Mouse (Mus musculus) CH12.LX (cell line): Measurements from ENCODE around the gene Troap. TPM values are rescaled to one million over a fixed set of nuclear protein-coding genes. Genes with fewer than 3 reads are reported as not detected.
"Not testable (repeated sequence)": the region's sequence is repeated elsewhere in the genome, so short reads cannot be mapped to it uniquely, and the experiment has no call there.

Experiments used
- DNase-seq: peaks from one replicate; pipeline ENCODE4 v3.0.0-alpha.2; 2013; ENCODE audit errors: extremely low read depth
- H3K27ac ChIP-seq: 2 replicates; pipeline ENCODE4 v1.5.1; 2012; ENCODE audit warnings: low read depth, mild to moderate bottlenecking, control low read depth, moderate library complexity; ENCODE audit not compliant: insufficient read depth
- H3K27me3 ChIP-seq: replicated peaks from 2 replicates; pipeline ENCODE3; 2012; ENCODE audit warnings: inconsistent platforms
- H3K36me3 ChIP-seq, 2 experiments: replicated peaks in 1 of 2; 2 replicates each; pipeline versions ENCODE3 to v1.6.1; 2012; ENCODE audit warnings: inconsistent platforms in 1 of 2, low read length in 1 of 2, mild to moderate bottlenecking in 1 of 2, mixed read lengths in 1 of 2, moderate library complexity in 1 of 2; ENCODE audit not compliant: control insufficient read depth in 1 of 2, insufficient read depth in 1 of 2
- H3K4me1 ChIP-seq, 2 experiments: 2 replicates each; pipeline ENCODE4 v1.6.1; 2012; ENCODE audit warnings: inconsistent platforms in 1 of 2, moderate library complexity in 1 of 2; ENCODE audit not compliant: insufficient read depth in 2 of 2, control insufficient read depth in 1 of 2
- H3K4me2 ChIP-seq: 2 replicates; pipeline ENCODE4 v1.6.1; 2012; ENCODE audit warnings: low read depth, mild to moderate bottlenecking, control low read depth; ENCODE audit not compliant: poor library complexity, insufficient read depth, severe bottlenecking
- H3K4me3 ChIP-seq, 3 experiments: fragments of 150-350 bp in 1 of 3; sonication (generic) in 1 of 3; replicated peaks in 1 of 3; 2 replicates each; pipeline versions ENCODE3 to v1.5.1; 2011 to 2012; ENCODE audit warnings: low read depth in 2 of 3, low read length in 2 of 3, mild to moderate bottlenecking in 2 of 3, moderate library complexity in 2 of 3, control low read depth in 1 of 3, improper control_type of control experiment in 1 of 3, inconsistent platforms in 1 of 3, mixed read lengths in 1 of 3; ENCODE audit not compliant: poor library complexity in 1 of 3
- H3K79me2 ChIP-seq: replicated peaks from 2 replicates; pipeline ENCODE4 v1.6.1; 2012; ENCODE audit warnings: mild to moderate bottlenecking, moderate library complexity; ENCODE audit not compliant: control insufficient read depth, poor library complexity, insufficient read depth, severe bottlenecking; ENCODE audit errors: extremely low read depth
- H3K9ac ChIP-seq: 2 replicates; pipeline ENCODE4 v1.6.1; 2012; ENCODE audit warnings: low read depth, mild to moderate bottlenecking, control low read depth, moderate library complexity; ENCODE audit not compliant: insufficient read depth
- H3K9me3 ChIP-seq: replicated peaks from 2 replicates; pipeline ENCODE3; 2012; ENCODE audit warnings: low read length, inconsistent platforms, mixed read lengths
- CTCF ChIP-seq, 2 experiments: IDR thresholded peaks in 1 of 2; conservative IDR thresholded peaks in 1 of 2; 2 replicates each; pipeline ENCODE4 v1.5.1; 2011 to 2012; ENCODE audit warnings: low read depth in 2 of 2, low read length in 2 of 2, improper control_type of control experiment in 1 of 2, inconsistent platforms in 1 of 2, mild to moderate bottlenecking in 1 of 2, moderate library complexity in 1 of 2
- GABPA ChIP-seq: IDR thresholded peaks from 2 replicates; pipeline ENCODE4 v1.6.1; 2012; ENCODE audit warnings: low read depth, low read length, improper control_type of control experiment, inconsistent platforms; ENCODE audit not compliant: insufficient replicate concordance
- MAFK ChIP-seq: IDR thresholded peaks from 2 replicates; pipeline ENCODE4 v1.6.1; 2011; ENCODE audit warnings: low read length, improper control_type of control experiment; ENCODE audit not compliant: insufficient replicate concordance
- MAX ChIP-seq: IDR thresholded peaks from 2 replicates; pipeline ENCODE4 v1.6.1; 2011; ENCODE audit warnings: low read length, improper control_type of control experiment
- MEF2A ChIP-seq: IDR thresholded peaks from 2 replicates; pipeline ENCODE4 v1.6.1; 2014; ENCODE audit warnings: low read depth, mild to moderate bottlenecking, inconsistent platforms, low read length, improper control_type of control experiment, borderline replicate concordance
- POLR2A ChIP-seq: IDR thresholded peaks from 2 replicates; pipeline ENCODE4 v1.6.1; 2011; ENCODE audit warnings: low read depth, mild to moderate bottlenecking, improper control_type of control experiment, low read length
- ZNF384 ChIP-seq: IDR thresholded peaks from 2 replicates; pipeline ENCODE4 v1.6.1; 2012; ENCODE audit warnings: low read depth, low read length, improper control_type of control experiment, inconsistent platforms
- dilution Hi-C: fragments of 300-500 bp; cut with MboI; formaldehyde crosslinking; loops from 2 replicates; pipeline ENCODE4 v1.14.3; 2020; ENCODE audit warnings: low sequenced_read_pairs; ENCODE audit not compliant: extremely low pct_unique_long_range_greater_than_20kb, extremely low pct_ligation_motif_present
- in situ Hi-C: fragments of 300-500 bp; cut with MboI; formaldehyde crosslinking; loops from 3 replicates; pipeline ENCODE4 v1.14.3; 2019; ENCODE audit warnings: low sequenced_read_pairs, low pct_ligation_motif_present, low pct_unique_long_range_greater_than_20kb, mixed read lengths
- polyA plus RNA-seq: library from polyadenylated mRNA; unstranded; fragments of >175 nt; gene quantifications from 2 replicates; pipeline ENCODE4 v1.2.1, GENCODE M21; 2012; ENCODE audit warnings: low read depth; ENCODE audit not compliant: insufficient read length
- total RNA-seq, 2 experiments: library from RNA; depleted of rRNA; stranded (reverse); fragments of 300-350 nt in 1 of 2; fragments of >200 nt in 1 of 2; gene quantifications; 2 replicates each; pipeline ENCODE4 v1.2.3; 2012 to 2014

Troap gene
- total and polyA plus RNA-seq, 3 experiments: 17.8 to 74.2 (median 19.2) TPM

DNA sequence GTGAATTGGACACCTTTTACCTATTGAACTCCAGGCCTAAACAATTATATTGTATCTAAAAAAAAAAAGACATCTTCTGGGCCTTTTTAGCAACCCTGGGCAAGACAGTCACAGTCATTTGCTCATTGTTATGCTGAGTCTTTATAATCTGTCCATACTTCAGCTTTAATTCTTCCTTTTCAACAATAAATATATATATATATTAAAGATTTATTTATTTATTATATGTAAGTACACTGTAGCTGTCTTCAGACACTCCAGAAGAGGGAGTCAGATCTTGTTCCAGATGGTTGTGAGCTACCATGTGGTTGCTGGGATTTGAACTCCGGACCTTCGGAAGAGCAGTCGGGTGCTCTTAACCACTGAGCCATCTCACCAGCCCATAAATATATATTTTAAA lies 1.6 kb downstream of the Troap start:
- in situ Hi-C loops, H3K27me3 ChIP-seq, dilution Hi-C loops, DNase-seq, H3K9me3 ChIP-seq, H3K27ac ChIP-seq: not testable (repeated sequence)
- H3K4me1 ChIP-seq: peaks cover 6 to 34% of the 10 kb centered on the region in 2 experiments; a peak in 3 of 4 replicates
- peak overlapping the region; percentile 95; the same call in 1 of the 2 replicates for H3K9ac ChIP-seq
- H3K36me3 ChIP-seq: peaks cover 36 to 47% of the 10 kb centered on the region in 2 experiments
- H3K79me2 ChIP-seq: peaks cover 11% of the 10 kb centered on the region
- H3K4me2 ChIP-seq: peak overlapping the region; percentile 88
- H3K4me3 ChIP-seq: peak overlapping the region in 2 of 3 experiments; percentile 68 to 77

GRCm38 (mm10) chr15:99078181-99078910 lies 4.0 kb downstream of the Troap start:
- H3K4me2 ChIP-seq: no peak overlapping the region
- H3K27me3 ChIP-seq: no peaks in the 10 kb centered on the region
- H3K27ac ChIP-seq: no peak overlapping the region
- peaks cover 56 to 70% of the 10 kb centered on the region in 2 experiments for H3K36me3 ChIP-seq
- H3K9me3 ChIP-seq: no peaks in the 10 kb centered on the region
- H3K9ac ChIP-seq: no peak overlapping the region
- in situ Hi-C loops: no loop called here
- no peak overlapping the region for H3K4me3 ChIP-seq
- TF ChIP-seq MAX (no peak), POLR2A (peak; percentile 18; the same call in 1 of the 2 replicates)
- dilution Hi-C loops: no loop called here
- peaks cover 11% of the 10 kb centered on the region for H3K79me2 ChIP-seq
- DNase-seq: no peak
- H3K4me1 ChIP-seq: peaks cover 6 to 34% of the 10 kb centered on the region in 2 experiments; a peak in 3 of 4 replicates

GRCm38 (mm10) chr15:99079804-99080203 lies 5.4 kb downstream of the Troap start:
- H3K4me3 ChIP-seq: no peak overlapping the region
- no peak for DNase-seq
- H3K27ac ChIP-seq: no peak overlapping the region
- H3K4me1 ChIP-seq: peaks cover 4 to 31% of the 10 kb centered on the region in 2 experiments; a peak in 3 of 4 replicates
- H3K4me2 ChIP-seq: no peak overlapping the region
- no peaks in the 10 kb centered on the region for H3K9me3 ChIP-seq
- TF ChIP-seq GABPA (no peak), MAFK (no peak), ZNF384 (peak; percentile 72), MEF2A (no peak), CTCF (conservative IDR thresholded peaks at IDR 0.05 in 1 of 2, IDR thresholded peaks at IDR 0.05 in 1 of 2; ENCODE audit: low read depth in 2 of 2, low read length in 2 of 2) (peak in 1 of 2 experiments; percentile 24; a peak in 1 of 4 replicates)
- H3K79me2 ChIP-seq: peaks cover 11% of the 10 kb centered on the region
- H3K9ac ChIP-seq: no peak overlapping the region
- peaks cover 57 to 83% of the 10 kb centered on the region in 2 experiments for H3K36me3 ChIP-seq
- in situ Hi-C loops (no loop called here), dilution Hi-C loops (no loop called here)
- no peaks in the 10 kb centered on the region for H3K27me3 ChIP-seq
